Mouse (Mus musculus) limb, embryonic 15.5 days (tissue): ENCODE data around the gene Gm44502. TPM values are rescaled to one million over a fixed set of nuclear protein-coding genes. Genes with fewer than 3 reads are reported as not detected.
A peak's percentile ranks its signal among the peaks of the same experiment; 100 is the strongest.
"Not testable (repeated sequence)": the region's sequence is repeated elsewhere in the genome, so short reads cannot be mapped to it uniquely, and the experiment has no call there.

Experiments used
- ATAC-seq: fragments of 200-750 bp; cut with Nextera tagmentation; 2 replicates; pipeline ENCODE4 v1.8.0; 2017; ENCODE audit warnings: low read depth, moderate TSS enrichment; ENCODE audit not compliant: insufficient number of reproducible peaks, low FRiP score, low TSS enrichment
- H3K27ac ChIP-seq: fragments of 300-500 bp; sonication (generic); 2 replicates; pipeline ENCODE4 v1.5.1; 2015; ENCODE audit warnings: moderate library complexity, mild to moderate bottlenecking, inconsistent platforms
- H3K27me3 ChIP-seq: fragments of 300-500 bp; sonication (generic); 2 replicates; pipeline ENCODE4 v1.6.1; 2015; ENCODE audit warnings: inconsistent platforms
- H3K36me3 ChIP-seq: fragments of 300-500 bp; sonication (generic); 2 replicates; pipeline ENCODE4 v1.6.1; 2015; ENCODE audit warnings: inconsistent platforms
- H3K4me1 ChIP-seq: fragments of 300-500 bp; sonication (generic); 2 replicates; pipeline ENCODE4 v1.6.1; 2015; ENCODE audit warnings: inconsistent platforms
- H3K4me2 ChIP-seq: fragments of 300-500 bp; sonication (generic); 2 replicates; pipeline ENCODE4 v1.6.1; 2015; ENCODE audit warnings: mild to moderate bottlenecking, inconsistent platforms
- H3K4me3 ChIP-seq: fragments of 300-500 bp; sonication (generic); 2 replicates; pipeline ENCODE4 v1.5.1; 2015; ENCODE audit warnings: mild to moderate bottlenecking, inconsistent platforms
- H3K9ac ChIP-seq: fragments of 300-500 bp; sonication (generic); 2 replicates; pipeline ENCODE4 v1.6.1; 2015; ENCODE audit warnings: inconsistent platforms
- H3K9me3 ChIP-seq: fragments of 300-500 bp; sonication (generic); 2 replicates; pipeline ENCODE4 v1.6.1; 2016; ENCODE audit warnings: inconsistent platforms
- WGBS: fragments of 180-500 bp; shearing (Covaris S2); methylation state at CpG from one replicate; pipeline ENCODE4 v1.1.7; 2015; 5-methylcytosine and 5-hydroxymethylcytosine counted together
- polyA plus RNA-seq: library from polyadenylated mRNA; unstranded; fragments of >200 nt; fragmentation: Nextera tagmentation; extraction: Ambion mirVana; gene quantifications from 2 replicates; pipeline ENCODE4 v1.2.1, GENCODE M21; 2015

Gm44502 gene
- polyA plus RNA-seq, 1 experiment from 2014 or later, result not detected

- peak overlapping the region; percentile 46 for H3K4me3 ChIP-seq
- peaks cover 13% of the 10 kb centered on the region for H3K4me1 ChIP-seq
- peaks cover 38% of the 10 kb centered on the region for H3K27me3 ChIP-seq
- H3K36me3 ChIP-seq, result no peaks in the 10 kb centered on the region
- peak overlapping the region; percentile 85 for H3K4me2 ChIP-seq
- no peaks in the 10 kb centered on the region for H3K9me3 ChIP-seq
- H3K27ac ChIP-seq, result no peak overlapping the region
- ATAC-seq, result no peak
- H3K9ac ChIP-seq, result no peak overlapping the region
- 5% methylated on average over 24 of the region's 24 CpGs for WGBS
Measured at GRCm38 (mm10) chr15:89452906-89453864, 23.7 kb upstream of the Gm44502 start.

- WGBS, result 42% methylated on average over 8 of the region's 8 CpGs
- no peak for ATAC-seq
Measured at GRCm38 (mm10) chr15:89442486-89443070, 13.1 kb upstream of the Gm44502 start.

GRCm38 (mm10) chr15:89435878-89436277 is 6.4 kb upstream of the Gm44502 start:
- Histone ChIP-seq H3K9ac (no peak overlapping the region), H3K27ac (no peak overlapping the region), H3K4me3 (no peak overlapping the region), H3K4me1 (no peaks in the 10 kb centered on the region), H3K4me2 (no peak overlapping the region), H3K36me3 (no peaks in the 10 kb centered on the region), H3K27me3 (no peaks in the 10 kb centered on the region), H3K9me3 (no peaks in the 10 kb centered on the region)
- 83% methylated on average over 5 of the region's 5 CpGs for WGBS
- ATAC-seq, result no peak

More at GRCm38 (mm10) chr15:89442486-89443070, 13.1 kb upstream of the Gm44502 start:
- Histone ChIP-seq H3K9ac (no peak overlapping the region), H3K27me3 (no peaks in the 10 kb centered on the region), H3K4me2 (no peak overlapping the region), H3K4me3 (no peak overlapping the region), H3K4me1 (no peaks in the 10 kb centered on the region), H3K27ac (no peak overlapping the region), H3K9me3 (no peaks in the 10 kb centered on the region), H3K36me3 (no peaks in the 10 kb centered on the region)

- no peaks in the 10 kb centered on the region for H3K9me3 ChIP-seq
- H3K4me3 ChIP-seq, result no peak overlapping the region
- WGBS, result 60% methylated on average over 3 of the region's 3 CpGs
- H3K27ac ChIP-seq, result no peak overlapping the region
- no peaks in the 10 kb centered on the region for H3K27me3 ChIP-seq
- no peak overlapping the region for H3K4me2 ChIP-seq
- peaks cover 4% of the 10 kb centered on the region; the same call in 1 of the 2 replicates for H3K4me1 ChIP-seq
- no peak for ATAC-seq
- H3K9ac ChIP-seq, result no peak overlapping the region
- H3K36me3 ChIP-seq, result no peaks in the 10 kb centered on the region
Measured at GRCm38 (mm10) chr15:89434136-89434535, 4.6 kb upstream of the Gm44502 start.

GRCm38 (mm10) chr15:89432946-89433345 is 3.5 kb upstream of the Gm44502 start:
- H3K36me3 ChIP-seq, result peaks cover 2% of the 10 kb centered on the region; the same call in 1 of the 2 replicates
- H3K4me3 ChIP-seq, result no peak overlapping the region
- peaks cover 12% of the 10 kb centered on the region for H3K4me1 ChIP-seq
- WGBS, result 73% methylated on average over 4 of the region's 4 CpGs
- H3K9ac ChIP-seq, result no peak overlapping the region
- no peak for ATAC-seq
- no peaks in the 10 kb centered on the region for H3K27me3 ChIP-seq
- no peak overlapping the region for H3K27ac ChIP-seq
- H3K9me3 ChIP-seq, result no peaks in the 10 kb centered on the region
- no peak overlapping the region for H3K4me2 ChIP-seq

GRCm38 (mm10) chr15:89431806-89432205 is 2.3 kb upstream of the Gm44502 start:
- Histone ChIP-seq H3K36me3 (peaks cover 12% of the 10 kb centered on the region), H3K4me2 (no peak overlapping the region), H3K27me3 (no peaks in the 10 kb centered on the region), H3K9me3 (no peaks in the 10 kb centered on the region), H3K27ac (no peak overlapping the region), H3K9ac (no peak overlapping the region), H3K4me1 (peaks cover 12% of the 10 kb centered on the region), H3K4me3 (no peak overlapping the region)
- no peak for ATAC-seq
- WGBS, result 92% methylated on average over 6 of the region's 6 CpGs

GRCm38 (mm10) chr15:89431271-89431670 is 1.8 kb upstream of the Gm44502 start:
- H3K4me2 ChIP-seq, result no peak overlapping the region
- H3K4me1 ChIP-seq, result peaks cover 12% of the 10 kb centered on the region
- no peaks in the 10 kb centered on the region for H3K9me3 ChIP-seq
- no peaks in the 10 kb centered on the region for H3K27me3 ChIP-seq
- H3K4me3 ChIP-seq, result no peak overlapping the region
- WGBS, result 92% methylated on average over 3 of the region's 3 CpGs
- no peak for ATAC-seq
- peaks cover 18% of the 10 kb centered on the region for H3K36me3 ChIP-seq
- no peak overlapping the region for H3K27ac ChIP-seq
- no peak overlapping the region for H3K9ac ChIP-seq

GRCm38 (mm10) chr15:89430771-89431170 is 1.3 kb upstream of the Gm44502 start:
- Histone ChIP-seq H3K36me3 (peaks cover 23% of the 10 kb centered on the region), H3K4me1 (peaks cover 12% of the 10 kb centered on the region)
- H3K9me3 ChIP-seq, H3K4me2 ChIP-seq, ATAC-seq, H3K4me3 ChIP-seq, H3K27ac ChIP-seq, H3K27me3 ChIP-seq, H3K9ac ChIP-seq: not testable (repeated sequence)
- 83% methylated on average over 9 of the region's 9 CpGs for WGBS

GRCm38 (mm10) chr15:89430341-89430740 is 845 bp upstream of the Gm44502 start:
- peak overlapping the region; percentile 96 for H3K27ac ChIP-seq
- 50% methylated on average over 6 of the region's 6 CpGs for WGBS
- no peak for ATAC-seq
- H3K27me3 ChIP-seq, result no peaks in the 10 kb centered on the region
- H3K36me3 ChIP-seq, result peaks cover 23% of the 10 kb centered on the region
- no peaks in the 10 kb centered on the region for H3K9me3 ChIP-seq
- peak overlapping the region; percentile 79 for H3K4me3 ChIP-seq
- 0 out of 2 replicates have a peak overlapping the region, but pooled peaks have one; percentile 67 for H3K9ac ChIP-seq
- H3K4me1 ChIP-seq, result peaks cover 14% of the 10 kb centered on the region
- H3K4me2 ChIP-seq, result peak overlapping the region; percentile 85

GRCm38 (mm10) chr15:89428821-89429351 is 610 bp downstream of the Gm44502 start:
- peak overlapping the region; percentile 67 for H3K9ac ChIP-seq
- H3K4me3 ChIP-seq, result peak overlapping the region; percentile 79
- no peaks in the 10 kb centered on the region for H3K27me3 ChIP-seq
- peaks cover 14% of the 10 kb centered on the region for H3K4me1 ChIP-seq
- peak; percentile 40; the same call in 1 of the 2 replicates for ATAC-seq
- no peaks in the 10 kb centered on the region for H3K9me3 ChIP-seq
- H3K4me2 ChIP-seq, result peak overlapping the region; percentile 85
- peaks cover 23% of the 10 kb centered on the region for H3K36me3 ChIP-seq
- WGBS, result 5% methylated on average over 22 of the region's 22 CpGs
- H3K27ac ChIP-seq, result peak overlapping the region; percentile 96

- no peak overlapping the region for H3K27ac ChIP-seq
- no peak for ATAC-seq
- no peaks in the 10 kb centered on the region for H3K9me3 ChIP-seq
- 83% methylated on average over 19 of the region's 19 CpGs for WGBS
- H3K9ac ChIP-seq, result peak overlapping the region; percentile 67; the same call in 1 of the 2 replicates
- peaks cover 23% of the 10 kb centered on the region for H3K36me3 ChIP-seq
- no peaks in the 10 kb centered on the region for H3K27me3 ChIP-seq
- peaks cover 14% of the 10 kb centered on the region for H3K4me1 ChIP-seq
- H3K4me3 ChIP-seq, result peak overlapping the region; percentile 79
- H3K4me2 ChIP-seq, result peak overlapping the region; percentile 85
Measured at GRCm38 (mm10) chr15:89428136-89428790, 1.2 kb downstream of the Gm44502 start.
